Mouse (Mus musculus) lung, postnatal 0 days (tissue): ENCODE measurements around the gene Pls1. TPM values are rescaled to one million over a fixed set of nuclear protein-coding genes. Genes with fewer than 3 reads are reported as not detected.

Experiments used
- ATAC-seq: fragments of 200-750 bp; cut with Nextera tagmentation; 2 replicates; pipeline ENCODE4 v1.8.0; 2017; ENCODE audit warnings: moderate library complexity
- DNase-seq: peaks from one replicate; pipeline ENCODE4 v3.0.0-alpha.2; 2016; ENCODE audit warnings: low spot score
- H3K27ac ChIP-seq: fragments of 300-500 bp; sonication (generic); 2 replicates; pipeline ENCODE4 v1.5.1; 2014; ENCODE audit warnings: antibody characterized with exemption, mild to moderate bottlenecking, low read length, mixed read lengths
- H3K27me3 ChIP-seq: fragments of 300-500 bp; sonication (generic); replicated peaks from 2 replicates; pipeline ENCODE4 v1.6.1; 2014; ENCODE audit warnings: low read length, mixed read lengths; ENCODE audit not compliant: insufficient read depth
- H3K36me3 ChIP-seq: fragments of 300-500 bp; sonication (generic); 2 replicates; pipeline ENCODE4 v1.6.1; 2014; ENCODE audit warnings: low read length, mixed read lengths; ENCODE audit not compliant: insufficient read depth
- H3K4me1 ChIP-seq: fragments of 300-500 bp; sonication (generic); 2 replicates; pipeline ENCODE4 v1.6.1; 2014; ENCODE audit warnings: antibody characterized with exemption, low read depth, low read length, mixed read lengths; ENCODE audit not compliant: insufficient read depth
- H3K4me2 ChIP-seq: fragments of 300-500 bp; sonication (generic); replicated peaks from 2 replicates; pipeline ENCODE4 v1.6.1; 2014; ENCODE audit warnings: low read depth, mild to moderate bottlenecking, low read length, moderate library complexity, mixed read lengths
- H3K4me3 ChIP-seq: fragments of 300-500 bp; sonication (generic); 2 replicates; pipeline ENCODE4 v1.5.1; 2014; ENCODE audit warnings: low read depth, low read length
- H3K9ac ChIP-seq: fragments of 300-500 bp; sonication (generic); replicated peaks from 2 replicates; pipeline ENCODE4 v1.6.1; 2014; ENCODE audit warnings: low read depth, mild to moderate bottlenecking
- H3K9me3 ChIP-seq: fragments of 300-500 bp; sonication (generic); 2 replicates; pipeline ENCODE4 v1.6.1; 2016; ENCODE audit warnings: low read length, mixed read lengths
- CTCF ChIP-seq: IDR thresholded peaks from 2 replicates; pipeline ENCODE4 v1.5.1; 2016; ENCODE audit warnings: antibody characterized with exemption, mild to moderate bottlenecking
- EP300 ChIP-seq: IDR thresholded peaks from 2 replicates; pipeline ENCODE4 v1.6.1; 2016; ENCODE audit warnings: antibody characterized with exemption, mild to moderate bottlenecking, control low read depth
- WGBS: fragments of 180-500 bp; shearing (Covaris S2); extraction: QIAGEN DNeasy Blood & Tissue Kit; methylation state at CpG from one replicate; pipeline ENCODE4 v1.1.7; 2014; 5-methylcytosine and 5-hydroxymethylcytosine counted together
- polyA plus RNA-seq: library from polyadenylated mRNA; unstranded; fragments of >200 nt; fragmentation: Nextera tagmentation; extraction: Ambion mirVana; gene quantifications from 2 replicates; pipeline ENCODE4 v1.2.1, GENCODE M21; 2015

Gene Pls1
- polyA plus RNA-seq, 1 experiment from 2014 or later, result 14.2 TPM

DNA sequence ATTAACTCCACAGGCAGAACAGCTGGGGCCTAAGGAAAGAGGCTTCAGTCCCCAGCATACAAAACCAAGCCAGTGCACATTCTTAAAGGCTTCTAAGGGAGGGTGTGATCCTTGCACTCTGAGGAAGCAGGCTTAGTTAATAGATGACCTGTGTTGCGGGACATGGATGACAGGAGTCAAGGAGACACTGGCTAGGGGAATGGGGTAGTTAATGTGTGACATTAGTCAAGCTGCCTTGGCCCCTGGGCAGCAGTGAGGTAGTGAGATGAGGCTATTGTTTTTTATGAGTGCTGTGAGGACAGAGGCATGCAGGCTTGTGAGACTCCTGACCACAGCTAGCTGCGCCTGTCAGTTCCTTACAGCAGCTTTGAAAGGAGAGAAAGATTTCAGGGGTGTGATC is 9.8 kb upstream of the Pls1 start:
- Histone ChIP-seq H3K36me3 (no peaks in the 10 kb centered on the region), H3K9me3 (no peaks in the 10 kb centered on the region), H3K9ac (no peak overlapping the region), H3K4me1 (no peaks in the 10 kb centered on the region), H3K27ac (no peak overlapping the region), H3K4me3 (no peak overlapping the region), H3K27me3 (no peaks in the 10 kb centered on the region), H3K4me2 (no peak overlapping the region)
- TF ChIP-seq CTCF (no peak), EP300 (no peak)
- ATAC-seq (no peak), DNase-seq (no peak)
- 47% methylated on average over 2 of the region's 2 CpGs for WGBS

DNA sequence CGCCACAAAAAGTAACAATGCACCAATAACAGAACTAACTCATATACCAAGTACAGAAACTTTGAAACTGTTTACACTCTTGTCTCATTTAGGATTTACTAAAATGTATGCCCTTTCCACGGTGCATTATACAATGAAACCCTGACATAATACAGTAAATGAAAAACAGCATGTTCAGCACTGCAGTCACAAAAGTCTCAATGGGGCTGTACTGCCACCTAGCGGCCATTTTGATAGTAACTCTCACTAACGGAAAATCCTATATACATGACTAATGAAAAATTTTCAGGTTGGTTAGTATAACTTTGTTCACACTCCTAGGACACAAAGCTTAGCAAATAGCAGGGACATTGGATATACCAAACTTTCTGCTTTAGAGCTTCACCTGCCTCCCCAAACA is 7.8 kb upstream of the Pls1 start:
- Histone ChIP-seq H3K4me3 (no peak overlapping the region), H3K9me3 (no peaks in the 10 kb centered on the region), H3K27ac (no peak overlapping the region), H3K36me3 (no peaks in the 10 kb centered on the region), H3K27me3 (no peaks in the 10 kb centered on the region), H3K9ac (no peak overlapping the region), H3K4me2 (no peak overlapping the region), H3K4me1 (no peaks in the 10 kb centered on the region)
- TF ChIP-seq EP300, result no peak
- peak; percentile 91 for TF ChIP-seq CTCF
- 25% methylated on average over 4 of the region's 4 CpGs for WGBS
- ATAC-seq, result no peak
- peak; percentile 77 for DNase-seq

DNA sequence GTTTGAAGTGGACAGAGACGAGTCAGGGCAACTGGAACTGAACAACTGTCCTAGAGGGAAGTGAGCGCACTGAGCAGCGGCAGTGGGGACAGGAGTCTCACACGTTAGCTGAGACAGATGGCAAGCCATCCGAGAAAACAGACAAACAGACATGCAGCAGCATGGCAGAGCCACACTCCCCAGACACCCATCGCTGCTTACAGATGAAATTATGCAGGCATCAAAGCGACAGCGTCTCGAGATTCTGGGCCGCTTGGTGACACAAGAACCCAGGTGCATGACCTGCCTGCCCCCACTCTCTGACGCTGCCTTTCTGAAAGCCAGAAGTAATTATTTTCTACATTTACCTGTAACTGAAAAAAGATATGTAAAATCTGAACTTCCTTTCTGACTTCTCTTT is 6.6 kb upstream of the Pls1 start:
- Histone ChIP-seq H3K4me2 (no peak overlapping the region), H3K4me3 (no peak overlapping the region), H3K36me3 (no peaks in the 10 kb centered on the region), H3K27ac (no peak overlapping the region), H3K4me1 (no peaks in the 10 kb centered on the region), H3K9ac (no peak overlapping the region), H3K9me3 (no peaks in the 10 kb centered on the region), H3K27me3 (no peaks in the 10 kb centered on the region)
- DNase-seq (no peak), ATAC-seq (no peak)
- 73% methylated on average over 11 of the region's 11 CpGs for WGBS
- no peak for TF ChIP-seq EP300
- TF ChIP-seq CTCF, result no peak

DNA sequence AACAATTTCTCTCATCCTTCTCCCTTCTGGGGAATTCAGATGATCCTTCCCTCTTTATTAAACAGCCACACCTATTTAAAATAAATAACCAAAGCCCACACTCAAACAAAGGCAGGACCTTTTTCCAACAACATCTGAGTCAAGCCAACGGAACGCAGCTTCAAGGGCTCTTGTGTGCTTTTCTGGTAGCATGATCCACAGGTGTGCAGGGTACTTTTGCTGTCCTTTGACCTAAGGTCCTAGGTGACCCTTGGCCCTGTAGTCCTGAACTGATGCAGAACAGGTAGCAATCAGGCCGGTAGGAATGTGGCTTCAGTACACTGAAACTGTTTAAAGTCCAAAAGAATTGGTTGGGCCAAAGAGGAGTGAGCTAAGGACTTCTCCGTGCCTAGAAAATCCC is 600 bp upstream of the Pls1 start:
- Histone ChIP-seq H3K27me3 (no peaks in the 10 kb centered on the region), H3K9me3 (no peaks in the 10 kb centered on the region), H3K36me3 (no peaks in the 10 kb centered on the region), H3K4me1 (no peaks in the 10 kb centered on the region), H3K4me3 (no peak overlapping the region), H3K27ac (peak overlapping the region; percentile 71; the same call in 1 of the 2 replicates), H3K4me2 (peak overlapping the region; percentile 91; the same call in 1 of the 2 replicates), H3K9ac (no peak overlapping the region)
- TF ChIP-seq CTCF, result no peak
- peak; percentile 80 for TF ChIP-seq EP300
- WGBS, result 35% methylated on average over 4 of the region's 4 CpGs
- DNase-seq (peak; percentile 63), ATAC-seq (peak; percentile 67)

DNA sequence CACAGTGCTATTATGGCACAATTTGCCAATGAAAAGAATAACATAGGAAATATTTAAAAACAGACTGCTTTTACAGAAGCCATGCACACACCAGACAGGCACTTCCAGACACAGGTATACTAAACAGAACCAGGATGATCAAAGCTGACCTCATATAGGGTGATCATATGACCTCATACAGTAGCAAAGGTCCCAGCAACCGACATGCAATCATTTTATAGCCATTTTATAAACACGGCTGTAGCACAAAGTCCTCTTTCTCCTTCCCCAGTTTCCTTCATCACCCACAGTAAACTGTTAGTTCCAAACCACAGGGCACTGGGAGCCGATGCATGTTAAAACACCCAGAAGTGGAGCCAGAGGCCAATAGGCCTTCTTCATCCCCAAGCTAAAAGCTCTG is 5.7 kb downstream of the Pls1 start:
- H3K9me3 ChIP-seq, result no peaks in the 10 kb centered on the region
- H3K4me1 ChIP-seq, result no peaks in the 10 kb centered on the region
- H3K9ac ChIP-seq, result no peak overlapping the region
- no peaks in the 10 kb centered on the region for H3K36me3 ChIP-seq
- H3K27me3 ChIP-seq, result no peaks in the 10 kb centered on the region
- TF ChIP-seq CTCF, result no peak
- no peak for TF ChIP-seq EP300
- no peak overlapping the region for H3K4me2 ChIP-seq
- no peak overlapping the region for H3K27ac ChIP-seq
- no peak overlapping the region for H3K4me3 ChIP-seq
- WGBS, result 86% methylated on average over 3 of the region's 3 CpGs
- DNase-seq (no peak), ATAC-seq (no peak)

DNA sequence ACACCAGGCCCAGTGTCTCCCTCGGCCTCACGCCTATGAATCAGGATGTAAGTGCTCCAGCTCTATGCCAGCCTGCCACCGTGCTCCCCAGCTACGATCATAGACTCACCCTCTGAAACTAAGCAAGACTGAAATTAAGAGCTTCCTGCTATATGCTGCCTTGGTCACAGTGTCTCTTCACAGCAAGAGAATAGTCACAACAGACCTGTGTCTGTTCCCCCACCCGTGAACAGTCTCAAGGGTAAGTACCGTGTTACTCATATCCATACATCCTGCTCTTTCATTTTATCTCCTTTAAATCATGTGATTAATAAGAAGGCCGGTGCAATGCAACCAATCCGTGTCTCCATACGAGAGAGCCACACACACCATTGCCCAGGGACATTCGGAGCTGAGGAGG is 9.4 kb downstream of the Pls1 start:
- Histone ChIP-seq H3K9me3 (no peaks in the 10 kb centered on the region), H3K36me3 (no peaks in the 10 kb centered on the region), H3K4me3 (no peak overlapping the region), H3K9ac (no peak overlapping the region), H3K27ac (no peak overlapping the region), H3K4me2 (no peak overlapping the region), H3K4me1 (no peaks in the 10 kb centered on the region), H3K27me3 (no peaks in the 10 kb centered on the region)
- WGBS, result 91% methylated on average over 10 of the region's 10 CpGs
- ATAC-seq, result no peak
- TF ChIP-seq CTCF (no peak), EP300 (no peak)
- DNase-seq, result no peak

DNA sequence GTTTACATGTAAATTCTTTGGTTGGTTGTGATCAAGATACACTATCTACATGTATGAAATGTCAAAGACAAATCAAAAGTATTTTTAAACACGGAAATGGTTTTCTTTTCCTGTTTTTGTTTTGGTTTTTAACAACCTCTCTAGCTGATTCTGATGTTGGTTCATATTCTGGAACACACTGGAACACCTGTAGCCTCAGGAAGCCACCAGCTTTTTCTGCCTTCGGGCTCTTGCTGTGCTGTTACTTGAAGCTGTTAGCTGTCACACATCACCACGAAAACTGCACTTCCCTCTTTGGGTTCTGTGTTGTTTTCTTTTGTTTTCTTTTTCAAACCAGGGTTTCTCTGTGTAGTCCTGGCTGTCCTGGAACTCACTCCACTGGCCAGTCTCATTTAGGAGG is 10.3 kb downstream of the Pls1 start:
- no peaks in the 10 kb centered on the region for H3K4me1 ChIP-seq
- TF ChIP-seq CTCF (no peak), EP300 (no peak)

More for the DNA sequence above, 10.3 kb downstream of the Pls1 start:
- Histone ChIP-seq H3K36me3 (no peaks in the 10 kb centered on the region), H3K27me3 (no peaks in the 10 kb centered on the region), H3K4me3 (no peak overlapping the region), H3K4me2 (no peak overlapping the region), H3K27ac (no peak overlapping the region), H3K9ac (no peak overlapping the region), H3K9me3 (no peaks in the 10 kb centered on the region)
- WGBS, result 39% methylated on average over 3 of the region's 3 CpGs
- ATAC-seq, result no peak
- no peak for DNase-seq
